In genomic region chr3:38754632-38755123, GRCm38 (mm10) we compare ENCODE assay signal across 19 mouse cellular contexts.
DNase-seq lines count a peak whose midpoint lies in the region; ATAC-seq and TF ChIP-seq lines count a peak whose summit lies in the region.
"Had no signal": no experiment of that assay in that cellular context is flagged by ENCODE, and none has a peak within 500 bp of the region (broad histone marks: within the 10 kb centered on the region; RNA-seq: fewer than 3 reads in every experiment).

No protein-coding gene starts in this region.

- peak overlapping the region; percentile 27; the same call in 1 of the 2 replicates for H3K27ac ChIP-seq in forebrain, embryonic 10.5 days
- peak overlapping the region; percentile 52; the same call in 1 of the 2 replicates for H3K27ac ChIP-seq in forebrain, embryonic 14.5 days (ENCODE audit: low read depth, low read length)
- peak overlapping the region; percentile 69 for H3K27ac ChIP-seq in hindbrain, embryonic 15.5 days (replicated peaks)
- peak overlapping the region; percentile 69 for H3K27ac ChIP-seq in midbrain, embryonic 15.5 days
- no peak overlapping the region for H3K27ac ChIP-seq in stomach, postnatal 0 days (replicated peaks)
- no peak overlapping the region for H3K27ac ChIP-seq in lung, postnatal 0 days (ENCODE audit: low read length)
- H3K27ac ChIP-seq: heart, embryonic 13.5 days; kidney, embryonic 15.5 days; limb, embryonic 15.5 days had no signal

- peak overlapping the region; percentile 9; the same call in 1 of the 2 replicates for H3K9ac ChIP-seq in forebrain, embryonic 14.5 days (ENCODE audit: low read length)
- H3K9ac ChIP-seq in hindbrain, embryonic 15.5 days, result no peak overlapping the region
- no peak overlapping the region for H3K9ac ChIP-seq in midbrain, embryonic 15.5 days
- H3K9ac ChIP-seq in stomach, postnatal 0 days (ENCODE audit: low read length), result no peak overlapping the region
- H3K9ac ChIP-seq in lung, postnatal 0 days (replicated peaks; ENCODE audit: low read depth), result no peak overlapping the region
- H3K9ac ChIP-seq: heart, embryonic 13.5 days; kidney, embryonic 15.5 days; limb, embryonic 15.5 days had no signal

- no peak overlapping the region for H3K4me2 ChIP-seq in forebrain, embryonic 14.5 days (ENCODE audit: low read length)
- H3K4me2 ChIP-seq in hindbrain, embryonic 15.5 days, result no peak overlapping the region
- no peak overlapping the region for H3K4me2 ChIP-seq in midbrain, embryonic 15.5 days
- no peak overlapping the region for H3K4me2 ChIP-seq in stomach, postnatal 0 days (replicated peaks; ENCODE audit: low read depth)
- H3K4me2 ChIP-seq in lung, postnatal 0 days (replicated peaks; ENCODE audit: low read depth, low read length), result no peak overlapping the region
- H3K4me2 ChIP-seq: heart, embryonic 13.5 days; kidney, embryonic 15.5 days; limb, embryonic 15.5 days had no signal

- no peak for TF ChIP-seq EP300 in stomach, postnatal 0 days (optimal IDR thresholded peaks at IDR 0.05)
- TF ChIP-seq EP300 in lung, postnatal 0 days (IDR thresholded peaks at IDR 0.05), result no peak

- WGBS in forebrain, embryonic 10.5 days, result 76% methylated on average over 5 of the region's 5 CpGs
- 29% methylated on average over 5 of the region's 5 CpGs for WGBS in forebrain, embryonic 14.5 days
- 27% methylated on average over 5 of the region's 5 CpGs for WGBS in hindbrain, embryonic 15.5 days
- 35% methylated on average over 5 of the region's 5 CpGs for WGBS in midbrain, embryonic 15.5 days
- 54% methylated on average over 5 of the region's 5 CpGs for WGBS in stomach, postnatal 0 days
- WGBS in lung, postnatal 0 days, result 72% methylated on average over 5 of the region's 5 CpGs

- H3K4me3 ChIP-seq in forebrain, embryonic 10.5 days, result no peak overlapping the region
- H3K4me3 ChIP-seq in forebrain, embryonic 14.5 days (ENCODE audit: low read depth, low read length), result no peak overlapping the region
- no peak overlapping the region for H3K4me3 ChIP-seq in hindbrain, embryonic 15.5 days
- H3K4me3 ChIP-seq in midbrain, embryonic 15.5 days, result no peak overlapping the region
- no peak overlapping the region for H3K4me3 ChIP-seq in stomach, postnatal 0 days (ENCODE audit: low read depth, low read length)
- H3K4me3 ChIP-seq in lung, postnatal 0 days (ENCODE audit: low read depth, low read length), result no peak overlapping the region
- H3K4me3 ChIP-seq: heart, embryonic 13.5 days; kidney, embryonic 15.5 days; limb, embryonic 15.5 days; myocyte had no signal

- H3K9me3 ChIP-seq in forebrain, embryonic 10.5 days, result peaks cover 3% of the 10 kb centered on the region; the same call in 1 of the 2 replicates
- no peaks in the 10 kb centered on the region for H3K9me3 ChIP-seq in forebrain, embryonic 14.5 days (replicated peaks; ENCODE audit: control insufficient read depth, low read length)
- no peaks in the 10 kb centered on the region for H3K9me3 ChIP-seq in hindbrain, embryonic 15.5 days
- H3K9me3 ChIP-seq in midbrain, embryonic 15.5 days, result no peaks in the 10 kb centered on the region
- no peaks in the 10 kb centered on the region for H3K9me3 ChIP-seq in stomach, postnatal 0 days (ENCODE audit: control insufficient read depth, low read length)
- H3K9me3 ChIP-seq in lung, postnatal 0 days (ENCODE audit: low read length), result no peaks in the 10 kb centered on the region
- H3K9me3 ChIP-seq: G1E; heart, embryonic 13.5 days; kidney, embryonic 15.5 days; limb, embryonic 15.5 days had no signal

- H3K27me3 ChIP-seq in forebrain, embryonic 10.5 days (ENCODE audit: poor library complexity, severe bottlenecking), result no peaks in the 10 kb centered on the region
- H3K27me3 ChIP-seq in forebrain, embryonic 14.5 days (replicated peaks; ENCODE audit: control insufficient read depth, insufficient read depth, low read length), result no peaks in the 10 kb centered on the region
- no peaks in the 10 kb centered on the region for H3K27me3 ChIP-seq in hindbrain, embryonic 15.5 days
- H3K27me3 ChIP-seq in midbrain, embryonic 15.5 days (replicated peaks), result no peaks in the 10 kb centered on the region
- H3K27me3 ChIP-seq in stomach, postnatal 0 days (ENCODE audit: control insufficient read depth, insufficient read depth, low read length), result no peaks in the 10 kb centered on the region
- no peaks in the 10 kb centered on the region for H3K27me3 ChIP-seq in lung, postnatal 0 days (replicated peaks; ENCODE audit: insufficient read depth, low read length)
- H3K27me3 ChIP-seq: heart, embryonic 13.5 days; kidney, embryonic 15.5 days; limb, embryonic 15.5 days had no signal

- peaks cover 17% of the 10 kb centered on the region for H3K4me1 ChIP-seq in forebrain, embryonic 10.5 days
- peaks cover 6% of the 10 kb centered on the region; the same call in 1 of the 2 replicates for H3K4me1 ChIP-seq in forebrain, embryonic 14.5 days (ENCODE audit: control insufficient read depth, insufficient read depth, low read length)
- peaks cover 18% of the 10 kb centered on the region for H3K4me1 ChIP-seq in hindbrain, embryonic 15.5 days (replicated peaks)
- peaks cover 12% of the 10 kb centered on the region for H3K4me1 ChIP-seq in midbrain, embryonic 15.5 days
- H3K4me1 ChIP-seq in stomach, postnatal 0 days (replicated peaks; ENCODE audit: control insufficient read depth, insufficient read depth), result no peaks in the 10 kb centered on the region
- H3K4me1 ChIP-seq in lung, postnatal 0 days (ENCODE audit: insufficient read depth, low read depth, low read length), result no peaks in the 10 kb centered on the region
- H3K4me1 ChIP-seq: heart, embryonic 13.5 days; limb, embryonic 15.5 days had no signal

- 0 out of 2 replicates have a peak, but pooled peaks have one; percentile 20 for ATAC-seq in forebrain, embryonic 14.5 days
- ATAC-seq in hindbrain, embryonic 15.5 days (ENCODE audit: low FRiP score, low read depth), result 0 out of 2 replicates have a peak, but pooled peaks have one; percentile 45
- peak; percentile 56 for ATAC-seq in midbrain, embryonic 15.5 days (replicated peaks)
- no peak for ATAC-seq in stomach, postnatal 0 days (ENCODE audit: low FRiP score, low TSS enrichment)
- no peak for ATAC-seq in lung, postnatal 0 days

- DNase-seq in forebrain, embryonic 10.5 days (ENCODE audit: extremely low spot score, low spot score), result no peak
- peak; percentile 32 for DNase-seq in forebrain, embryonic 14.5 days (ENCODE audit: low spot score)
- no peak for DNase-seq in kidney, postnatal 10 days
- DNase-seq in stomach, postnatal 0 days (ENCODE audit: low spot score), result no peak
- DNase-seq in lung, postnatal 0 days (ENCODE audit: low spot score), result no peak
- DNase-seq in kidney, adult 18-20 months, result no peak
- DNase-seq: adrenal gland, postnatal 10 days; cerebellum, adult 9-10 months; layer of hippocampus, adult 9-11 months; lung, adult 2 months; right cerebral cortex, postnatal 4 days; thymus, postnatal 36 days had no signal

- no peak for TF ChIP-seq CTCF in stomach, postnatal 0 days (IDR thresholded peaks at IDR 0.05; ENCODE audit: low read depth)
- no peak for TF ChIP-seq CTCF in lung, postnatal 0 days (IDR thresholded peaks at IDR 0.05)

- H3K36me3 ChIP-seq in forebrain, embryonic 10.5 days (replicated peaks), result no peaks in the 10 kb centered on the region
- H3K36me3 ChIP-seq in forebrain, embryonic 14.5 days (ENCODE audit: control insufficient read depth, insufficient read depth, low read length), result no peaks in the 10 kb centered on the region
- H3K36me3 ChIP-seq in hindbrain, embryonic 15.5 days, result no peaks in the 10 kb centered on the region
- H3K36me3 ChIP-seq in midbrain, embryonic 15.5 days (replicated peaks), result no peaks in the 10 kb centered on the region
- H3K36me3 ChIP-seq in stomach, postnatal 0 days (ENCODE audit: control insufficient read depth, insufficient read depth, low read length), result no peaks in the 10 kb centered on the region
- H3K36me3 ChIP-seq in lung, postnatal 0 days (ENCODE audit: insufficient read depth, low read length), result no peaks in the 10 kb centered on the region
- H3K36me3 ChIP-seq: G1E; heart, embryonic 13.5 days; kidney, embryonic 15.5 days; limb, embryonic 15.5 days had no signal

Comparison
In these comparisons a context has a peak if more than half of its experiments do, and no peak if none do; other contexts are left out.
1. H3K27ac ChIP-seq: peak in forebrain, embryonic 10.5 days (single experiment), forebrain, embryonic 14.5 days (single experiment), hindbrain, embryonic 15.5 days (single experiment) and midbrain, embryonic 15.5 days (single experiment); none in stomach, postnatal 0 days (single experiment) and lung, postnatal 0 days (single experiment).
2. ATAC-seq: peak in forebrain, embryonic 14.5 days (single experiment), hindbrain, embryonic 15.5 days (single experiment) and midbrain, embryonic 15.5 days (single experiment); none in stomach, postnatal 0 days (single experiment) and lung, postnatal 0 days (single experiment).